Mouse (Mus musculus) granulocyte monocyte progenitor cell, adult 5-6 weeks (primary cell): ENCODE data around the gene Slc3a1. TPM values are rescaled to one million over a fixed set of nuclear protein-coding genes. Genes with fewer than 3 reads are reported as not detected.

Experiments used
- ATAC-seq: replicated peaks from 2 replicates; pipeline ENCODE4 v1.8.0; 2016; ENCODE audit warnings: mild to moderate bottlenecking, moderate TSS enrichment, inconsistent platforms; ENCODE audit not compliant: poor library complexity, severe bottlenecking
- total RNA-seq, 2 experiments: library from RNA; stranded (forward) in 1 of 2; stranded (reverse) in 1 of 2; fragments of 200-712, 200-1000 nt in 1 of 2; fragments of >200 nt in 1 of 2; fragmentation: Nextera tagmentation in 1 of 2; gene quantifications; 2 replicates each; pipeline ENCODE4 v1.2.3; 2014 to 2017

Gene Slc3a1
- total RNA-seq, 2 experiments from 2014 or later, result 0.62 TPM; not detected in 1

DNA sequence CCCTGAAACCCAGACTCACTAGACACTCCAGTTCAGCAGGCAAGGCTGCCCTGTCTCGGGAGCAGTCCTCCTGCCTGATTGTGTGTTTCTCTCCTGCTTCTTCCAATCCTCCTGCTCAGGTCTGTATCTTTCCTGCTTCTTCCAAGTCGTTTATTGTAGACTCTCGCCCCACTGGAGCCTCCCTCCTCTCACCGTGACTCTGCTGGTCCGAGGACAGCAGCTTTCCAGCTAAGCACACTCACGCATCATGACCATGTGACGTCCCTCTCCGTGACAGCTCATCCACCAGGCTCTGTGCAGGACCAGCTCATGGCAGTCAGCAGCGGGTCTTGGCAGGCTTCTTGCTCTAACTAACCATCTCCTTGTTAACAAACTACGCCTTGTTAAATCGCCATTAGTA lies 5.9 kb downstream of the Slc3a1 start:
- ATAC-seq, result no peak

DNA sequence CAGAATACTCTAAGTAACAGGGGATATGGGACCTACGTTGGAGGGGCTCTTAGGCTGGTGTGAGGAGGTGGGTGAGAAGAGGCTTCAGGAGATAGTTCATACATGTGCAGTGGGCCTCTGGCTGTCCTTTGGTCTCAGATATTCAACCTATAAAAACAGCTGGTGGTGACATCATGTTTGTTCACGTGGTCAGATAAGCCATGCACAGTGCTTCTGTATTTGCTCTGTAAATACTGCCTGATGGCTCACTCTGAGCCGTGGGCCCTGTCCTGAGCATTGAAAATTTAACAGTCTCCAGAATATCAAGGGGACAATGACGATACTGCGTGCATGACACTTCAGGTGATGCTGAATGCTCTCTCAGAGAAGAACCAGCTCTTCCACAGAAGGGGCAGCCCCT lies 9.7 kb downstream of the Slc3a1 start:
- ATAC-seq, result no peak

DNA sequence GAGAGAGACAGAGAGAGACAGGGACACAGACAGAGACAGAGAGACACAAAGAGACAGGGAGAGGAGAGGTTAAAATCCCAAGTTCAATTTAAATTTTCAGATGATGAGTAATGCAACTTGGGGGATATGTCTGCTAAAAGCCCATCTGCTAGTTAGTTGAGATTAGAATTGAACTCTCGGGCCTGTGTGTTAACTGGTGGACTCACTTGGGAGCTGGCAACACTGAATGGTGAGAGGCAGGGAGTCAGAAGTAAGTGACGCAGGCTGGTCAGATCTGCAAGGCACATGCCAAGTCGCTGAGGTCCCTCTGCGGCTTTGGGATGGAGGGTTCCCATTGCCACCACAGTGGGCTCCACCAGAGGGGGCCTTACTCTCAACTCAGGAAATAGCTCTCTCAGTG lies 10.1 kb downstream of the Slc3a1 start:
- ATAC-seq, result no peak

DNA sequence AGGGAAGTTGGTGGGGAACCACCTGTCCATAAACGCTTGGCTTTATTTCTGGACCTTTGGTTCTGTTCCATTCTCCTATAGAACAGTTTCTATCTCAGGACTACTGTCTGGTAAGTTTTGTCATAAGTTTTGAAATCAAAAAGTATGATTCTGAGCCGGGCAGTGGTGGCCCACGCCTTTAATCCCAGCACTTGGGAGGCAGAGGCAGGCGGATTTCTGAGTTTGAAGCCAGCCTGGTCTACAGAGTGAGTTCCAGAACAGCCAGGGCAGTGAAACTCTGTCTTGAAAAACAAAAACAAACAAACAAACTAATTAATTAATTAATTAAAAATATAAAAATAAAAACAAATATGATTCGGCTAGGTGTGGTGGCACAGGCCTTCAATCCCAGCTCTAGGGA lies 10.6 kb downstream of the Slc3a1 start:
- no peak for ATAC-seq

DNA sequence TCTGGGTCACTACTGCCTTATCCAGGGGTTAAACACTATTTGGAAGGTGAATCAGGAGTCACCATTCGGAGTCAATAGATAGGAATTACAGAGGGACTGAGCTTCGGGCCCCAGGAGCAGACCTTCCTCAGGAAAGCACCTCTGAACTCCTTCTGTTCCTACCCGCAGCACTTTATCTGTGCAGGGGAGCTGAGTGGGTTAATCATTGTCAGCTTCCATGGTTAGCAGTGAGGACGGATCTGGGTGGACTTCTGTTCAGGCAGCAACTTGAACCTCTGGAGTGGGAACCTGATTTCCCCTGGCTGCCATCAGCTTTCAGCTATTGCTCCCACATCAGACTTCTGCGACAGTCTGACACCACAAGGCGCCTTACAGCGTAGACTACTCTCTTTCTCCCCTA lies 12.7 kb downstream of the Slc3a1 start:
- ATAC-seq, result no peak

DNA sequence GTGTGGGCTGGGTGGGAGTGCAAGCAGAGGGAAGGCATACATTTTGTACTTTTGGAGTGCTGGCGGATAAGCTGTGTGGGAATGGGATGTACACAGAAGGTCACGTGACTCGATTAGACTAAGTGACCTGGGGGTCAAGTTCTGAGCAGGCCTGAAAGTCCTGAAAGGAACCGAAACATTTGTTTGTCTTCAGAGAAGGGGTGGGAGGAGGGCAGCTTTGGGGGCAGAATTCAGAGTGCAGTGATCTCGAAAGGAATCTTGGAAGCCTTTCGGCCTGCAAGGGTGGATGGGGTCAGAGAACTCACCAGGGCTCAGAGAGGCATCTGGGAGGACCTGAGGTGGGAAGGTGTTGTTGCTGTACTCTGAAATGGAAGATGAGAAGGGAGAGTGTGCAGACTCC lies 14.2 kb downstream of the Slc3a1 start:
- no peak for ATAC-seq

GRCm38 (mm10) chr17:85043404-85043816 lies 15.2 kb downstream of the Slc3a1 start:
- ATAC-seq, result no peak

DNA sequence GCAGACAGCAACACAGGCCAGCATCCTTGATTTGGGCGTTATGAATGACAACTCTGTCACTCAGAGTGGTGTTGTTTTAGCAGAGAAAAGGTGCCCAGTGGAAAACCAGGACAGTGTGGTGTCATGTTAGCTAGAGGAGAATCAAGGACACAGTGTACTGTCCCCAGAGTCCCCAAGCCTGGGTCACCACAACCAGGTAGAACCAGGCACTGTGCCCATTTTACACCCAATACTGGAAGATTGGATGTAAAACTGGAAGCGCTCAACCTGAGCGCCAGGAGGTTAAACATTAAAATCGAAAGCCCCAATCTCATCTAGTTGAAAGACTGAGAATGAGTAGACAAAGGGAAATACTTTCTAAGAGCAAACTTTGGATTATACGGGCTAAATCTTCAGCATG lies 16.3 kb downstream of the Slc3a1 start:
- no peak for ATAC-seq

- ATAC-seq, result no peak
These were observed 17.0 kb downstream of the Slc3a1 start for GRCm38 (mm10) chr17:85045160-85045559.

GRCm38 (mm10) chr17:85048379-85048778 lies 20.2 kb downstream of the Slc3a1 start:
- no peak for ATAC-seq

DNA sequence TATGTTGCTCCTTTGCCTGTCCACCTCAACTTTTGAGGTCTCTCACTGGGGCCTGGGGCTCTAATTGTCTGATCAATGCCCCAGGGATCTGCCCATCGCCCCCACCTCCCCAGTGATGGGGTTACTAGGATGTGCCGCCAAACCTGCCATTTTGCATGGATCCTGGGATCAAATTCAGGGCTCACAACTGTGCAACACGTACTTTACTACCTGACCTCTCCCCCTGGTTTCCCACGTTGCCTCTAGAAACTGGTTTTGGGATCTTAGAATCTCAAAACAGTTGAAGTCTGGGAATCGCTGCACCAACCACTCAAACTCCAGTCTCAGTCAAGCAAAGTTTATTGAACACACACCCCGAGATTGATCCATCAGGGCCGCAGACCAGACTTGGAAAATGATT lies 30.1 kb downstream of the Slc3a1 start:
- no peak for ATAC-seq

GRCm38 (mm10) chr17:85059136-85059535 lies 31.0 kb downstream of the Slc3a1 start:
- ATAC-seq, result no peak

DNA sequence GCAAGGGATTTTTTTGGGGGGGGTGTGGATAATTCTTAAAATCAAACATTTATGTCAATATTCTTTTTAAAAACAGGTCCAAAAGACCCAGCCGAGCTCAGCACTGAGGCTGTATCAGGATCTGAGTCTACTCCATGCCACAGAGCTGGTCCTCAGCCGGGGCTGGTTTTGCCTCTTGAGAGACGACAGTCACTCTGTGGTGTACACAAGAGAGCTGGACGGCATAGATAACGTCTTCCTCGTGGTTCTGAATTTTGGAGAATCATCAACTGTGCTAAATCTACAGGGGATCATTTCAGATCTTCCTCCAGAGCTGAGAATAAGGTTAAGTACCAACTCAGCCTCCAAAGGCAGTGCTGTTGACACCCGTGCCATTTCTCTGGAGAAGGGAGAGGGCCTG lies 35.4 kb downstream of the Slc3a1 start:
- no peak for ATAC-seq

DNA sequence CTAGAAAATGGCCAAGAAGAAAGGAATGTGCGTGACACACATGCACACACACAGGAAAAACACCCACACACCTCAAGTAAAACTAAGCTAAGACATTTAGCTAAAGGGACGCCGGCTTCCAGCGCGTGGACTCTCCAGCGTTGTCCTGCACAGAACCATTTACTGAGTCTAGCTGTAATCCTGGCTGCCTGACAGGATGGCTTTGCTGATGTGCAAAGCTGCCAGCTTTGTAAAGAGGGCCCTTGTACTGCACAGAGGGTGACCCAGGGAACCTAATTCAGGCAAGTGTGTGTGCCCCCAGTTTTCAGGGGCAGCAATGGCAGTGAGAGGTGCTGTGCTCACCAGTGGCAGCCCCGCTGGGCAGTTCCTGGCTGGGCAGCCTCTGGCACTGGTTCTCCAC lies 39.2 kb downstream of the Slc3a1 start:
- no peak for ATAC-seq

DNA sequence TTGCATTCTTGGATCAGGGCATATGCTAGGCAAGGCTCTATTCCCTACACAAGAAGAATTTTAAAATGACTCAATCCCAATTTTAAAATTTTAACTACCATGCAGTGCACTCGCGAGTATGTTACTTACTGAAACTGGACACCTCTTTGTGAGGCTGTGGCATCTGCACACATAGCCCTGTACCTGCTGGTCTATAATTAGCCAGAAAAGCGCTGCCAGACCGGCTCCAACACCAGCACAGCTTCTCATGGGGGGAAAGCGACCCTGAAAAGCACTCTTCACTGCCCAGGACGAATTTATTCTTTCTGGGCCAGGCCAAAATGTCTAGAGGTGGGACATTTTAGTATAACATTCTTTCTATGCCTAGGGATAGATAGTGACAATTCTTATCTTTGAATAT lies 42.5 kb downstream of the Slc3a1 start:
- ATAC-seq, result no peak

- no peak for ATAC-seq
These were observed 43.1 kb downstream of the Slc3a1 start for GRCm38 (mm10) chr17:85071088-85071775.

- ATAC-seq, result no peak
These were observed 44.2 kb downstream of the Slc3a1 start for GRCm38 (mm10) chr17:85072383-85072782.

DNA sequence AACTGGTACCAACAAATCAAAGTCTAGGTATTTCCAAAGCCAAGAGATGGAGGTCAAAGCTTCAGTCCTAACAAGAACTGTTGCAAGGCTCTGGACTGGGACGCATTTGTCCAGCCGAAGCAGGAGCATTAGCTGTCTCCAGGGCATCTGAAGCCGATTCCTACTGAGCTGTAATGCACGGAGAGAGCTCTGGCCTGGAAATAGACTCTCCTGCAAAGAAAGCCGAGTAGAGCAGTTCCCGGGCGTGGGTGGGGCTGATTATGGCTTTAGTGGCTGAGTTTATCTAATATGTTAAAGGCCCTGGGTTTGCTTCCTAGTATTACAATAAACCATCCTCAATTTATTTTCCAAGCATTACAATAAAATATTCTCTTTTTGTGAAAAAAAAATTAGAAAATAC lies 45.0 kb downstream of the Slc3a1 start:
- no peak for ATAC-seq

DNA sequence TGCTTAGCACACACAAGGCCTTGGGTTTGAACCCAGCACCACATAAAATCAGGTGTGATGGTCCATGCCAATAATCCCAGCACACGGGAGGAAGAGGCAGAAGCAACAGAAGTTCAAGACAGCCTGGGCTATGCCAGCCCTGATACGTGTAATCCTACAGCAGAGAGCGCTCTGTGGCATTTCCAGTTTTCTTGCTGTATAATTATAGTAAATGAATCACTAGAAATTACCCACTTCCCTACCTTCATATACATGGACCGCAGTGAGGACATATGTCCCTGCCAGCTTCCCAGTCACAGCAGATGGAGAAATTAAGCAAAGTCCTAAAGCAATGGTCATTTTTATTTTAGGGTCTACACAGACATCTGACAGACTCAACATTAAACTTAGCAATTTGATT lies 45.9 kb downstream of the Slc3a1 start:
- ATAC-seq, result no peak

DNA sequence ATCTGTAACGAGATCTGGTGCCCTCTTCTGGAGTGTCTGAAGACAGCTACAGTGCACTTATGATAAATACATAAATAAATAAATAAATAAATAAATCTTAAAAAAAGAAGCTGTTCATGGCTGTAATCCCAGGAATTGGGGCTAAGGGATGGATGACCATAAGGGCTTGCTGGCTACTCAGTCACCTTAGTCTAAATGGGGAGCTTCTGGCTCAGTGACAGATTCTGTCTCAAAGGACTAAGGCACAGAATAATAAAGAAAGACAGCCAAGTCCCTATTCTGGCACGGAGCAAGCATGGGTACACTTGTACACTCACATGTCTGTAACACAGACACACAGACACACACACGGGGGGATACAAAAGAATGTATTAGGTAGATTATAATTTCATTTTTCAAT lies 51.1 kb downstream of the Slc3a1 start:
- no peak for ATAC-seq

DNA sequence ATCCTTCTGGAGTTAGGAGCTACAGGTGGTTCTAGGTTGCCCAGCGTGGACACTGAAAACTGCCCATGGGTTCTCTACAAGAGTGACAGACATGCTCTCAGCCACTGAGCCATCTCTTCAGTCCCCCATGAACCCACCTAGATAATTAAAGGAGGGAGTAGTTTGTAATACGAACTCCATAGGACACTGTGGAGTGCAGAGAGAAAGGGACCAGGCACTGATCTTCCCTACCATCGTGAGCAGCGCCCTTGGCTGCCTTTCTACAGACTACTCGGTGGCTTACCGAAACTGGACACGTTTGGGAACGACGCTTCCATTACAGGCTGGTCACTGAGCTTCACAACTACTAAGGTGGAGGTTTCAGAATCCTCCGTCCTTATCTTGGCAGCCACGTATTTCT lies 52.6 kb downstream of the Slc3a1 start:
- no peak for ATAC-seq

DNA sequence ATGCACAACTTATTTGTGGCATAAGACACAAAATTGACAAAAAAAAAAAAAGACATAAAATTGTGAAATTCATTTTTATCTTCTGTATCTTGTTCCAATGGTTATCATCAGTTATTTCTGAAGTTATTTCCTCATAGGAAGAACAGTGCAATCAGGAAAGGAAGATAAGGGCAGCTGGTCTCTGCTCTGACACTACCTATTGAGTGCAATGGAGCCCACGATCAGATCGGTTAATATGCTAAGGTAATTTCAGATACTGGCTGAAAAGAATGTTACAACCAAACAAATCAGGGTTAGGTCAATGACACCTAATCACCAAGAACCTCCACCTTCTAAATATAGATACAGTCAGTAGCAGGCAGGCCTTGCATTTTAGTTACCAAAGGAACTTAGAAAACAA lies 57.2 kb downstream of the Slc3a1 start:
- ATAC-seq, result peak; percentile 25; the same call in 1 of the 2 replicates

DNA sequence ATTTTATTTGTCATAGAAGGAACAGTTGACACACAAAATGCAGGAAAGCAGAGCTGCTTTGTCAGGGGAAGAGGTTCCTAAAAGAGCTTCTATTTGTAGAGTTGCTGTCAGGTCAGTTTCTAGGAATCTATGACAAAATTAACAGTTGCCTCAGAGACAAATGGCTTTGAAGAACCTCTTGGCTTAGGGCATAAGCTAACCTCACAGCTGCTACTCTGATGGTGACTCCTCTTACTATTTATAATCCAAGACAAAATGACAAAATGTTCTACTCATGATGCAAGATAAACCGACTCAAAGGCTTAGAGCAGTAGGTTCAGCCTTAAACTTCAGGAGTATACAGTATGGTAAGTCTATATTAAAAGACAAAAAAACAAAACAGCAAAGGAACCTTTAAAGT lies 58.3 kb downstream of the Slc3a1 start:
- no peak for ATAC-seq
